Mouse (Mus musculus) forebrain, embryonic 12.5 days (tissue): Measurements from ENCODE around the gene Frrs1l. TPM values are rescaled to one million over a fixed set of nuclear protein-coding genes. Genes with fewer than 3 reads are reported as not detected.

Source experiments
- ATAC-seq: fragments of 200-750 bp; cut with Nextera tagmentation; 2 replicates; pipeline ENCODE4 v1.8.0; 2017; ENCODE audit warnings: moderate TSS enrichment; ENCODE audit not compliant: low FRiP score
- H3K27ac ChIP-seq: fragments of 300-500 bp; sonication (generic); 2 replicates; pipeline ENCODE4 v1.5.1; 2016; ENCODE audit warnings: mild to moderate bottlenecking
- H3K27me3 ChIP-seq: fragments of 300-500 bp; sonication (generic); 2 replicates; pipeline ENCODE4 v1.6.1; 2016; ENCODE audit warnings: mild to moderate bottlenecking
- H3K36me3 ChIP-seq: fragments of 300-500 bp; sonication (generic); replicated peaks from 2 replicates; pipeline ENCODE4 v1.6.1; 2016; ENCODE audit warnings: mild to moderate bottlenecking
- H3K4me1 ChIP-seq: fragments of 300-500 bp; sonication (generic); 2 replicates; pipeline ENCODE4 v1.6.1; 2016
- H3K4me2 ChIP-seq: fragments of 300-500 bp; sonication (generic); 2 replicates; pipeline ENCODE4 v1.6.1; 2016; ENCODE audit warnings: mild to moderate bottlenecking, moderate library complexity
- H3K4me3 ChIP-seq: fragments of 300-500 bp; sonication (generic); replicated peaks from 2 replicates; pipeline ENCODE4 v1.5.1; 2016; ENCODE audit warnings: mild to moderate bottlenecking
- H3K9ac ChIP-seq: fragments of 300-500 bp; sonication (generic); 2 replicates; pipeline ENCODE4 v1.6.1; 2016; ENCODE audit warnings: mild to moderate bottlenecking
- H3K9me3 ChIP-seq: fragments of 300-500 bp; sonication (generic); 2 replicates; pipeline ENCODE4 v1.6.1; 2016
- WGBS: fragments of 180-500 bp; shearing (Covaris S2); methylation state at CpG from one replicate; pipeline ENCODE4 v1.1.7; 2016; 5-methylcytosine and 5-hydroxymethylcytosine counted together
- polyA plus RNA-seq: library from polyadenylated mRNA; unstranded; fragments of >200 nt; fragmentation: Nextera tagmentation; extraction: Ambion mirVana; gene quantifications from 2 replicates; pipeline ENCODE4 v1.2.1, GENCODE M21; 2016

The Frrs1l gene
- polyA plus RNA-seq, 1 experiment from 2014 or later = 10.2 TPM

DNA sequence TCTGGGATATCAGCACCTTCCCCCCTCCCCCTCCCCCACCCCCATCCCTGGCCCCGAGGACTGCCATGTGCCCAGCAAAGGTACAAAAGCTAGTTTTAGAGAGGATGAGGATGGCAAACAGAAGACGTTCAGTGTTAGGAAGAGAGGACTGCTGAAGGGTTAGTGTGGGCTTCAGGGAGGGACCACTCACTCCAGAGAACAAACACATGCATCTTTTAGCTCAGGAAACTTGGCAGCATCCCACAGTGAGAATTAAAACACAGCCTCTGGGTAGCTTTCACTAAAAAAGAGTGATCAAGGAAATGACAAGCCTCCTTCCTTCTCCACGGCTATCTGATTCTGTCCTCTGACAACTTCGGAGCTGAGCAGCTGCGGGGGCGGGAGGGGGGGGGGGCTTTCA lies 20.7 kb upstream of the Frrs1l start:
- no peak for ATAC-seq

DNA sequence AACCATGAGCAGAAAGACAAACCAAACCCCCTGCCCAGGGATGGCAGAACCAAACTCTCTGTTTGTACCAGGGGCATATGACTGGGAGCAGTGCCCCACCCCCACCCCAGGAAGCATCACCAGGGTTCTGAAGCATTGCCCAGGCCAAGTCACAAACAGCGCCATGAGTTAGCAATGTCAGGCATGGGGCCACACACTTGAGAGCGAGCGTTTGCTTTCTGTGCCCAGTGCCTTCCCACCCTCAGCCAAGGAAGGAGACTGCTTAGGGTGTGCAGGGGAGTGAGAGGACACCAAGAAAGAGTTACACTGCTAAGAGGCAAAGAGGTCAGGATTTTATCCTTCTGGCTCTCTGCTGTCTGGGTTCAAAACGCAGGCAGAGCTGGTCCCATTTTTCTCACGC lies 20.2 kb upstream of the Frrs1l start:
- ATAC-seq = no peak
- Histone ChIP-seq H3K27me3 (no peaks in the 10 kb centered on the region), H3K36me3 (no peaks in the 10 kb centered on the region), H3K9ac (no peak overlapping the region), H3K4me3 (no peak overlapping the region), H3K4me2 (no peak overlapping the region), H3K27ac (no peak overlapping the region), H3K4me1 (no peaks in the 10 kb centered on the region), H3K9me3 (no peaks in the 10 kb centered on the region)
- WGBS = 52% methylated on average over 5 of the region's 5 CpGs

More for the DNA sequence above, 20.7 kb upstream of the Frrs1l start:
- Histone ChIP-seq H3K4me3 (no peak overlapping the region), H3K36me3 (no peaks in the 10 kb centered on the region), H3K9ac (no peak overlapping the region), H3K4me2 (no peak overlapping the region), H3K27me3 (no peaks in the 10 kb centered on the region), H3K4me1 (no peaks in the 10 kb centered on the region), H3K9me3 (no peaks in the 10 kb centered on the region), H3K27ac (no peak overlapping the region)
- 25% methylated on average over 6 of the region's 6 CpGs for WGBS

DNA sequence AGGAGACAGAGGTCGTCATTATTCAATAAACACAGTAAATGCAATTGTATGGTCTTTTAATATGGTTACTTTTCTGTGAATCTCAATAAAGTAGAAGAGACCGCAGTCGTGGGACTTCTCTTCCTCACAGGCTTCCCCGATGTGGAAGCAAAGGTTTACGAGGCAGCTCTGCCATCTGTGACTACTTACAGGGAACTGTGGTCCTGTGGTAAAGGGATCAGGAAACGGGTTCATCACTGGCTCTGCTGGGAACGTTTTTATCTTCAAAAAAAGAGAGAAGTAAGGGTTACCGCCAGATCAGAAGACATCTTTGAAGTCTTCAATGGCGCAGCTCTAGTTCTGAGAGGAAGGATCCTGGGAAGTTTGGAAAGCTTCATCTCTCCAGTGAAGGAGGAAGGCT lies 17.5 kb upstream of the Frrs1l start:
- no peak for ATAC-seq
- Histone ChIP-seq H3K4me1 (no peaks in the 10 kb centered on the region), H3K27me3 (no peaks in the 10 kb centered on the region), H3K4me2 (no peak overlapping the region), H3K27ac (no peak overlapping the region), H3K9ac (no peak overlapping the region), H3K4me3 (no peak overlapping the region), H3K36me3 (no peaks in the 10 kb centered on the region), H3K9me3 (no peaks in the 10 kb centered on the region)
- WGBS = 85% methylated on average over 9 of the region's 9 CpGs

DNA sequence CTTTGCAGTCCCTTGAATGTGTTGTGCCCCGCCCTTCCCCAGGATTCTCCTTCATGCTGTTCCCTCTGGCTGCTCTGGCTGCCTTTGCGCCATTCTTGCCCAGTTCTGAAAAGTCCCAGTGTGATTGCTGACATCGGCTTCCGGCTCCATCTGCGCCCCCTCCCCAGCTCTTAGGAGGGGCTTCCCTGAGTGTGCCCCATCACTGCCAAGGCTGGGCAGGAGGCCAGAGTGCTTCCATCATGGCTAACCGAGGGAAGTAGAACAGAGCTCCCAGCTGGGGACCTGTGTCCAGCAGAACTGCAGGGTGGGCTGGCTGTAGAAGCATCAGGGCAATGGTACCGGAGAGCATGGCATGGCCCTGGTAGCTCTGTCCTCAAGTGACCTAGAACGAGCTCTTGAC lies 14.8 kb upstream of the Frrs1l start:
- Histone ChIP-seq H3K9ac (no peak overlapping the region), H3K27ac (no peak overlapping the region), H3K4me2 (no peak overlapping the region), H3K4me1 (no peaks in the 10 kb centered on the region), H3K27me3 (no peaks in the 10 kb centered on the region), H3K36me3 (no peaks in the 10 kb centered on the region), H3K9me3 (no peaks in the 10 kb centered on the region), H3K4me3 (no peak overlapping the region)
- 79% methylated on average over 8 of the region's 8 CpGs for WGBS
- ATAC-seq = no peak

DNA sequence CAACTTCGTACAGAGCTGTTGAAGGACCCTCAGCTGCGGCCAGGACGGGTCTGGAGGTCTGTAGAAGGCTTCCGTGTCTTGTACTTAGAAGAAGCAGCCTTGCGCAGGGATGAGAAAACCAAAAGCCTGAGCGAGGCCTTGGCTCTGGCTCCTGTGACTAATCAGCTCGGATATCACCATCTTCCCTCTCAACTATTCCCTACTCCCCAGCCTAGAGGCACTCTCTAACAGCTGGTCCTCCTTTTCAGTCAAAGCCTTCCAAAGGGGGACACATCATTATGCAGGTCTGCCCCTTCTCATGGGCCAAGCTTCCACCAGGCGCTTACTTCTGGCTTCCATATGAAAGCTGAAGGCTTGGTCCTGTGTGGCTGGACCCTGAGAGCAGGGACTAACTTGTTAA lies 13.7 kb upstream of the Frrs1l start:
- ATAC-seq = no peak
- 83% methylated on average over 8 of the region's 8 CpGs for WGBS

DNA sequence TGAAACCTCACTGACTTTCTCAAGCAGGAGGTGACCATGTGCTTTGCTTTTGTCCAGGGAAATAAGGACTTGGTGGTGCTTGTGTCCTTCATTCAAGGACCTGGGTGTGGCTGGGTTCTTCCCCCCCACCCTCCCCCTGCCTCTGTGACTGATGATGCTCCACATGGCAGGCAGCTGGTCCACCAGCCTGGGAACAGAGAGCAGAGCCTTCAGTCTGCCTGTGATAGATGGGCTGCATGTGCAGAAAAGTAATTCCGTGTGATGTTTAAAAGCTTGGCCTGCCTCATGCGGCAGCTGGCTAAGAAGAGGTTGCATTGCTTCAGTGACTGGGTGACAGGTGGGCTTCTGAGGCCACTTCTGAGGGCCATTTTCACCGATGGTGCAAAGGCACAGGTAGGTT lies 12.6 kb upstream of the Frrs1l start:
- Histone ChIP-seq H3K9ac (no peak overlapping the region), H3K27ac (no peak overlapping the region), H3K4me2 (no peak overlapping the region), H3K36me3 (no peaks in the 10 kb centered on the region), H3K4me1 (no peaks in the 10 kb centered on the region), H3K4me3 (no peak overlapping the region), H3K9me3 (no peaks in the 10 kb centered on the region), H3K27me3 (no peaks in the 10 kb centered on the region)
- ATAC-seq = no peak
- 88% methylated on average over 3 of the region's 3 CpGs for WGBS

More for the DNA sequence above, 13.7 kb upstream of the Frrs1l start:
- H3K9ac ChIP-seq = no peak overlapping the region
- H3K27ac ChIP-seq = no peak overlapping the region
- H3K4me3 ChIP-seq = no peak overlapping the region
- H3K4me2 ChIP-seq = no peak overlapping the region
- H3K4me1 ChIP-seq = no peaks in the 10 kb centered on the region
- H3K36me3 ChIP-seq = no peaks in the 10 kb centered on the region
- no peaks in the 10 kb centered on the region for H3K9me3 ChIP-seq
- H3K27me3 ChIP-seq = no peaks in the 10 kb centered on the region

DNA sequence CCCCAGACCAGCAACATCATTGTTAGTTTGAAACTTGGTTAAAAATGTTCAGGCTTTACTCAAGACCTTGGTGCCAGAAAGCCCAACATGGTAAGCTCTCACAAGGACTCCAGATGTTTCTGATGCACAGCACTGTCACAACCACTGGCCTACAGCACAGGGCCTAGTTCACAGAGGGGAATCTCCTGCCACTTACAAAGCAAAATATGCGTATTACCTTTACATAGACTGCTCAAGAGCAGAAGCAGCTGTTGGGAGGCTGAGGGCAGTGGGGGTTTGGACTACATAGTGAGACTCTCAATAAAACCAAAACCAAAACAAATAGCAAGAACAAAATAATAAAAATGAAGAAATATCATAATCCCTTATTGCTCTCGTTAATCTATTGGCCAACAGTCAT lies 11.2 kb upstream of the Frrs1l start:
- Histone ChIP-seq H3K9ac (no peak overlapping the region), H3K27me3 (no peaks in the 10 kb centered on the region), H3K4me2 (no peak overlapping the region), H3K9me3 (no peaks in the 10 kb centered on the region), H3K4me3 (no peak overlapping the region), H3K27ac (no peak overlapping the region), H3K4me1 (no peaks in the 10 kb centered on the region), H3K36me3 (no peaks in the 10 kb centered on the region)
- whole genome bisulfite sequencing = 84% methylated on average over 2 of the region's 2 CpGs
- ATAC-seq = no peak

DNA sequence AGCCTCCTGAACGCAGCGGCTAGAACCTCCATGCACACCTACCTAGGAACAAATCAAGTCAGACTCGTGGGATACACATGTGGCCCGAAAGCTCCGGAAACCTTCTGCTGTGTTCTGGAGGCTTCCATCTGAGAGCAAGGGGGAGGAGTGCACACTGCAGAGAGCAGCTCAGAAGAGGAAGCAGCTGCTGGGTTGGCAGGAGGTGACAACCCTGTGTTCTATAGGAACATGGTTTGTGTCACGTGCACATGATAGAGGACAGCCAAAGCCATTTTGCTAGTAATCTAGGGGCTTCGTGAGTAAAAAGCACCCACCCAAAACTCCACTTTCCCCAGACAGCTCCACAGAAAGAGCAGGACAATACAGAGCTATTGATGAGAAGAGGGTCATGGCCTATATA lies 3.1 kb upstream of the Frrs1l start:
- WGBS = 86% methylated on average over 7 of the region's 7 CpGs
- Histone ChIP-seq H3K4me3 (no peak overlapping the region), H3K27ac (no peak overlapping the region), H3K36me3 (no peaks in the 10 kb centered on the region), H3K27me3 (peaks cover 32% of the 10 kb centered on the region), H3K9ac (no peak overlapping the region), H3K4me1 (peaks cover 8% of the 10 kb centered on the region; the same call in 1 of the 2 replicates), H3K9me3 (no peaks in the 10 kb centered on the region), H3K4me2 (no peak overlapping the region)
- ATAC-seq = no peak

DNA sequence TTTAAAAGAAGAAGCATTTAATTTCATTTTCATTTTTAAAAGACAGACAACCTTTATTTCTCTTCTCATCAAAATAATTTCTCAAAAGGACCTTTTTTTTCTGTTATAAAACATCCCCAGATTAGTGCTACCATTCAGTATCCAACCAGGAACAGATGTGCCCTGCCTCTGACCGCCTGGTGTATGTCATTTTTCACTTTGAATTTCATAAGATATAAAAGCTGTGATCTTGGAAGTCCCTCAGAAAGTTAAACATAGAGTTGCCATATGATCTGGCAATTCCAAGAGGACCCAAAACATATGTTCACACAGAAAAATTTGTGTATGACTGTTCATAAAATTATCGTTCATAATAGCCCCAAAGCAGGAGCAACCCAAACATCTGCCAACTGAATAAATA lies 1.8 kb upstream of the Frrs1l start:
- Histone ChIP-seq H3K4me2 (no peak overlapping the region), H3K27me3 (peaks cover 36% of the 10 kb centered on the region), H3K4me1 (peaks cover 8% of the 10 kb centered on the region; the same call in 1 of the 2 replicates), H3K4me3 (no peak overlapping the region), H3K36me3 (no peaks in the 10 kb centered on the region), H3K9me3 (no peaks in the 10 kb centered on the region), H3K9ac (no peak overlapping the region), H3K27ac (no peak overlapping the region)
- ATAC-seq = no peak
- WGBS = 75% methylated on average over 2 of the region's 2 CpGs

DNA sequence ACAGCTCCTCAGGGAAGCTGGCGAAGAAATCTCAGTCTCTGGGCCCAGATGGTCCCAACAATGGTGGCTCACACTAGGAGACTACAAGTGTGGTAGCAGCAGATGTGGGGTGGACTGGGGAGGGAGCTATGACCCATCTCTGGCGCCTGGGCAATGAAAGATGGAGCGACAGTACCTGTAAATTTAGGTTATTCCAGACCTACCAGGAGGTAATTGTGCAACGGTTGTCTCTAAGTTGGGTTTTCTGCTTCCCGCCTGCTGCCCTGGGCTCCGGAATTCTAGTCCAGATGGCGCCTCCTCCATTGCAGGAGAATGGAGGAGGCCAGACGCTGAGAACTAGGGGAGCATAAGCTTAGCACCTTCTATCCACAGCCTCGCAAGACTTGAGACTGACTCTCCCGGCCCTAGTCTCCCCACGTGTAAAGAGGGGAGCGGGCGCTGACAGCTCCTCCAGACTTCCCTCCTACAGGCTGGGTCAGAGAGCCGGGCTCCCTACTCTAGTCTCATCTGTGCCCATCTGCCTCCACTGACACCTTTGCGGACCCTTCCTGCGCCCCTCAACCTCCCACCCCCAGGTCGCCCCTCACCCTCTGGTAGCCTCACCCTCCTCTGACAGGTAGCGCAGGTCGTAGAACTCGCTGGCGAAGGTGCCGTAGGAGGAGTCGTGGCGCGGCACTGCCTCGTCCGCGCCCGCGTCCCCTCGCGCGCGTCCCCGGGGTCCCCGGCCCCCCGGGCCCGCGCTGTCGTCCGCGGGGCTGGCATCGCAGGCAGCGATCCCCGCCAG lies 568 bp downstream of the Frrs1l start:
- peak overlapping the region; percentile 69 for H3K27ac ChIP-seq
- H3K9ac ChIP-seq = peak overlapping the region; percentile 80
- peak overlapping the region; percentile 72 for H3K4me3 ChIP-seq
- peak overlapping the region; percentile 94 for H3K4me2 ChIP-seq
- no peaks in the 10 kb centered on the region for H3K9me3 ChIP-seq
- H3K36me3 ChIP-seq = no peaks in the 10 kb centered on the region
- H3K4me1 ChIP-seq = peaks cover 8% of the 10 kb centered on the region; the same call in 1 of the 2 replicates
- H3K27me3 ChIP-seq = peaks cover 36% of the 10 kb centered on the region
- peak; percentile 75 for ATAC-seq
- under 1% methylated on average over 45 of the region's 45 CpGs for WGBS

DNA sequence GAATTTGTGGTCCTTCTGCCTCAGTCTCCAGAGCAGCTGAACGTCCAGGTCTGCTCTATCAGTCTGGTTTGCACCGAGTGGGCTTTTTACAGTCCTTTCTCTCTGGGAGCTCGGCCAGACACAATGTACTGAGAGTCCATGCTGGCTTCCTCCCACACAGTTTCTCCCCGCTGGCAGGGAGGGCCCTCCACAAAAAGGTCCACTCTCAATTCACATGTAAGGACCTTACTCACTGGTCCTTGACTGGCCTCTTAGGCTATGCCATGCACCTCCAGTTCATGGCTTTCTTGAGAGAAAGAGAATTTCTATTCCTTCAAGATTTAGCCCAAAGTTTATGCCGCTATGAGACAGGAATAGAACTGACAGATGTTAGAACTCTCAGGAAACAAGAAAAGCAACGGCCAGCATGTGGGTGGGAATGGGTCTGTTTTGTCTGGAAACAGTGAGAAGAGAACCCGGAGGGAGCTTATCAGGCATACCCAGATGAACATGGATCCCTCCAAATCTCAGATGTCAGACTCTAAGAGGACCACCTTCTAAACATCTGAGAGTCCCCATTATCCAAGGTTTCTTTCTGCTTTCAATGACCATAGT lies 24.5 kb downstream of the Frrs1l start:
- no peak for ATAC-seq
- Histone ChIP-seq H3K4me1 (no peaks in the 10 kb centered on the region), H3K27ac (no peak overlapping the region), H3K9ac (no peak overlapping the region), H3K9me3 (no peaks in the 10 kb centered on the region), H3K4me3 (no peak overlapping the region), H3K4me2 (no peak overlapping the region), H3K27me3 (no peaks in the 10 kb centered on the region), H3K36me3 (no peaks in the 10 kb centered on the region)
- 85% methylated on average over 7 of the region's 7 CpGs for WGBS

DNA sequence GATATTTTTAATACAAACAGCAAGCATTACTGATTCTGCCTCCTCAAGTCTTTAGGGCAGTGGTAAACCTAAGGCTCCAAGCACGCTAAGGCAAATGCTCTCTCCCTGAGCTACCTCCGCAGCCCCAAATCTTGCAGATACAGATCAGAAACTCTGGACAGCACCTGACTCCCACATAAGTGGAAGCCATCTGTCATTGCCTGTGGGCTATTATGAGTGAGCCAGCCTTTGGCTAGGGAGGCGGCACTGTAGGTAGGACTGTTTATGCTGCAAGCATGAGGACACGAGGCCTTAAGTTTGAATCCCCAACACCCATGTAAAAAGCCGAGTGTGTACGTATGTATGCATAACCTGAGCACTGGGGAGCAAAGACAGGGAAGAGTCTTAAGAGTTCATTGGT lies 26.5 kb downstream of the Frrs1l start:
- ATAC-seq = no peak
- no peaks in the 10 kb centered on the region for H3K27me3 ChIP-seq
- no peaks in the 10 kb centered on the region for H3K36me3 ChIP-seq
- no peak overlapping the region for H3K4me3 ChIP-seq
- 97% methylated on average over 6 of the region's 6 CpGs for WGBS
- no peak overlapping the region for H3K4me2 ChIP-seq
- no peaks in the 10 kb centered on the region for H3K9me3 ChIP-seq
- H3K27ac ChIP-seq = no peak overlapping the region
- H3K4me1 ChIP-seq = no peaks in the 10 kb centered on the region
- H3K9ac ChIP-seq = no peak overlapping the region

DNA sequence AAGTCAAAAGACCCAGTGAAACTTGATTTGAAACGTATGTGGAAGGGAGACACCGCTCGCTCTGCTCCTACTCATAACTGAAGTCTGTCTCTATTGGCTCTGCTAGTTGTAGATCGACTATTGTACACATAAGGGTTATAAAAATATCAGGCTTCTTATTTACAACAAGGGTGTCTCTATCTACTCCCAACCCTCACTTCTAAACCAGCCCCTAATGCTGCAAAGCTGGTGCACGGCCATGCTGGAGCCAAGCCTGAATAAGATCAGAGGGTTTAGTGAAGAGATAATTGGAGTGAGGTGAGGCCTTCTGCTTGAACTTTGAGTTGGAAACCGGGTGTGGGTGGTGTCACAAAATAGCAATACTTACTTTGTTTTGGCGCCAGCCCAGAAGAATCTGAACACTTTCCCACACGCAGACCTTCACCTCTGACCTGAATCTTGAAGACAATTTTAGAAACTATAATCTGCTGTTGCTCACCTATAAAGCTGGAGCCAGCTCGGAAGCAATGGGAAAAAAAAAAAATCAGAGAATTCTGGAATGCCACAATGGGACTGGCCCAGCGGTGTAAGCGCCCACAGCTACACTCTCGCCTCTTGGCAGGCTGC lies 28.8 kb downstream of the Frrs1l start:
- no peak overlapping the region for H3K4me3 ChIP-seq
- H3K9ac ChIP-seq = no peak overlapping the region
- no peaks in the 10 kb centered on the region for H3K9me3 ChIP-seq
- H3K27me3 ChIP-seq = no peaks in the 10 kb centered on the region
- WGBS = 88% methylated on average over 12 of the region's 12 CpGs
- no peak overlapping the region for H3K4me2 ChIP-seq
- H3K4me1 ChIP-seq = no peaks in the 10 kb centered on the region
- H3K36me3 ChIP-seq = no peaks in the 10 kb centered on the region
- ATAC-seq = no peak
- H3K27ac ChIP-seq = no peak overlapping the region
